In the genomic region with DNA sequence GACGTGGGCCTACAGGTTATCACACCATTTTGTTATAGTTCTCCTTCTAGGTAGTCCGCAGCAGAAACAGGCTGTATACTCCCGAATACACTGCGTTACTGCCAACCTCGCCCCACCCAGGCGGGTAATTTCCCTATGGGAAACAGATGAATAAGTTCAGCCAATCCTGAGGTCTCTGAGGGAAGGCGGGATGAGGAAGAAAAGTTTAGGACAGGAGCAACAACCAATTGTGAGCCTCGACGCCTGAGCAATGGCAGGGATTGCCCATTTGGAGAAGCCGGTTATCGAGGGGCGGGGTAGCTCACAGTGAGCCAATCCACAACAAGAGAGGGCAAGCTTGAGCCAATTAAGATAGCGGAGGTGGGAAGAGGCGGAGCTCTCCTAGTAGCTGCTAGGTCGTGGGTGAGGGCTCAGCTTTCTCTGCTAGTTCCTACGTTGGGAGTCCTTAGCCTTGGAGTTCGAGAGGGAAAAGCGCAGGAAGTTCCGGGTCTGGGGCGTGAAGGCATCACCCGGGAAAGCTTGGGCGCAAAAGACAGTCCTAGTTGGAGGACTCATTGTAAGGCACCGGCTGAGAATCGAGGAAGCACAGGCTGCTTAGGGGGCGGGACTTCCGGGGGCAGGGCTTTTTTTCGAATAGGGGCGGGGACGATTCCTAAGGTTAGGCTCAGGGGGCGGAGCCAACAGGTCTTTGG, we compare ENCODE assay signal across 8 mouse cellular contexts. TPM values are rescaled to one million over a fixed set of nuclear protein-coding genes. Genes with fewer than 3 reads are reported as not detected.
DNase-seq lines count a peak whose midpoint lies in the region; ATAC-seq and TF ChIP-seq lines count a peak whose summit lies in the region.

A gene (plus strand): TSS at position 426 of the 692 bp plus-strand sequence.

- peaks cover 41% of the 10 kb centered on the region for H3K36me3 ChIP-seq in hindbrain, embryonic 10.5 days
- H3K36me3 ChIP-seq in lung, postnatal 0 days (ENCODE audit: insufficient read depth, low read length) = peaks cover 5% of the 10 kb centered on the region; the same call in 1 of the 2 replicates

- H3K4me2 ChIP-seq in lung, postnatal 0 days (replicated peaks; ENCODE audit: low read depth, low read length) = peak within 1 kb of the TSS; percentile 66

- TF ChIP-seq EP300 in lung, postnatal 0 days (IDR thresholded peaks at IDR 0.05) = peak; percentile 77

- H3K27me3 ChIP-seq in hindbrain, embryonic 10.5 days (ENCODE audit: insufficient read depth, poor library complexity, severe bottlenecking) = no peaks in the 10 kb centered on the region
- no peaks in the 10 kb centered on the region for H3K27me3 ChIP-seq in lung, postnatal 0 days (replicated peaks; ENCODE audit: insufficient read depth, low read length)

- ATAC-seq in frontal cortex, adult (ENCODE audit: low TSS enrichment) = peak; percentile 91
- ATAC-seq in lung, postnatal 0 days = peak; percentile 97

- H3K9me3 ChIP-seq in hindbrain, embryonic 10.5 days = no peaks in the 10 kb centered on the region
- H3K9me3 ChIP-seq in lung, postnatal 0 days (ENCODE audit: low read length) = no peaks in the 10 kb centered on the region

- H3K4me3 ChIP-seq in hindbrain, embryonic 10.5 days = peak within 1 kb of the TSS; percentile 69
- H3K4me3 ChIP-seq in lung, postnatal 0 days (ENCODE audit: low read depth, low read length) = peak within 1 kb of the TSS; percentile 55

- TF ChIP-seq CTCF in lung, postnatal 0 days (IDR thresholded peaks at IDR 0.05) = no peak

- peaks cover 32% of the 10 kb centered on the region for H3K4me1 ChIP-seq in hindbrain, embryonic 10.5 days (replicated peaks)
- H3K4me1 ChIP-seq in lung, postnatal 0 days (ENCODE audit: insufficient read depth, low read depth, low read length) = peaks cover 10% of the 10 kb centered on the region

- DNase-seq in MN1 (ENCODE audit: low spot score) = peak; percentile 95
- peak; percentile 98 for DNase-seq in cerebellum, adult 9-10 months
- peak; percentile 96 for DNase-seq in hindbrain, embryonic 10.5 days (ENCODE audit: low spot score)
- peak; percentile 99 for DNase-seq in layer of hippocampus, adult 9-11 months
- DNase-seq in lung, postnatal 0 days (ENCODE audit: low spot score) = peak; percentile 100
- DNase-seq in ovary, postnatal 14 days (ENCODE audit: low spot score) = peak; percentile 78
- peak; percentile 92 for DNase-seq in thymus, postnatal 14 days

- H3K27ac ChIP-seq in hindbrain, embryonic 10.5 days = peak within 1 kb of the TSS; percentile 94
- peak within 1 kb of the TSS; percentile 64 for H3K27ac ChIP-seq in lung, postnatal 0 days (ENCODE audit: low read length)

- no peak within 1 kb of the TSS for H3K9ac ChIP-seq in lung, postnatal 0 days (replicated peaks; ENCODE audit: low read depth)

- under 1% methylated on average over 30 of the region's 30 CpGs for WGBS in hindbrain, embryonic 10.5 days
- WGBS in lung, postnatal 0 days = under 1% methylated on average over 30 of the region's 30 CpGs

RNA-seq across cellular contexts. Expression of the gene that starts here (rescaled TPM):
- 7.2 and 8.3 TPM in 2 replicates for polyA plus RNA-seq in hindbrain, embryonic 10.5 days (2016; fragmentation: Nextera tagmentation; extraction: Ambion mirVana)
- polyA plus RNA-seq in lung, postnatal 0 days (2015; fragmentation: Nextera tagmentation; extraction: Ambion mirVana) = 2.3 and 2.6 TPM in 2 replicates

Comparison
In these comparisons a context has a peak if more than half of its experiments do, and no peak if none do; other contexts are left out.
1. Peak in every context shown above with its lines: DNase-seq, ATAC-seq, H3K4me3 ChIP-seq and H3K27ac ChIP-seq.